Comparison of ENCODE assay signal across 31 mouse cellular contexts in the genomic region with DNA sequence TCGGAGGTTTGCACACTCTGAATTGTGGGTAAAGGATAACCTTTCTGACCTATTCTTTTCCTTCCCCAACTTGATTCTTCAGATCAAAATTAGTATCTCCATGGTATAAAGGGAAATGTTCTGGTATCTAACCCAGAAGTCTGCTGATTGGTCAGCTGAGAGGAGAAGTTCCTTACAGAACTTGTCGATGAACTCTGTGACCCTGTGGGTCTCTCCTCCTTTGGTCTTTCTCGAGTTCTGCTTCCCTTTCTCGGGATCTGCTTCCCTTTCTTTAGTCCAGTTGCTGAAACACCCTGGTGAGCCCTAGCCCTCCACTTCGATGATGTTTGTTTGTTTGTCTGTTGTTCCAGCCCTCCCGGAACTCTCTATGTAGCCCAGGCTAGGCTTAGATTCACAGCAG. TPM values are rescaled to one million over a fixed set of nuclear protein-coding genes. Genes with fewer than 3 reads are reported as not detected.
DNase-seq lines count a peak whose midpoint lies in the region; ATAC-seq and TF ChIP-seq lines count a peak whose summit lies in the region.
"Had no signal": no experiment of that assay in that cellular context is flagged by ENCODE, and none has a peak within 500 bp of the region (broad histone marks: within the 10 kb centered on the region; RNA-seq: fewer than 3 reads in every experiment).

No protein-coding gene starts in this region.

- no peaks in the 10 kb centered on the region for H3K36me3 ChIP-seq in intestine, embryonic 14.5 days (ENCODE audit: control insufficient read depth, insufficient read depth, low read length)
- no peaks in the 10 kb centered on the region for H3K36me3 ChIP-seq in intestine, embryonic 15.5 days
- H3K36me3 ChIP-seq in lung, postnatal 0 days (ENCODE audit: insufficient read depth, low read length), result no peaks in the 10 kb centered on the region
- H3K36me3 ChIP-seq: embryonic facial prominence, embryonic 13.5 days; forebrain, embryonic 12.5 days; heart, embryonic 13.5 days; midbrain, embryonic 12.5 days; neural tube, embryonic 12.5 days had no signal

- no peak overlapping the region for H3K4me3 ChIP-seq in intestine, embryonic 14.5 days (ENCODE audit: low read depth, low read length)
- H3K4me3 ChIP-seq in intestine, embryonic 15.5 days (replicated peaks), result no peak overlapping the region
- H3K4me3 ChIP-seq in lung, postnatal 0 days (ENCODE audit: low read depth, low read length), result no peak overlapping the region
- H3K4me3 ChIP-seq: embryonic facial prominence, embryonic 13.5 days; erythroblast, embryonic 14.5 days; forebrain, embryonic 12.5 days; heart, embryonic 13.5 days; left cerebral cortex, adult 2 months; midbrain, embryonic 12.5 days; neural tube, embryonic 12.5 days had no signal

- peak; percentile 10 for DNase-seq in intestine, embryonic 14.5 days (ENCODE audit: low spot score)
- peak; percentile 24 for DNase-seq in lung, postnatal 0 days (ENCODE audit: low spot score)
- DNase-seq in lung, postnatal 14 days, result no peak
- no peak for DNase-seq in gastrocnemius, postnatal 25 days
- DNase-seq: adrenal gland, postnatal 36 days; cerebellum, adult 11 months; cerebellum, postnatal 14 days; heart, postnatal 14 days; kidney, postnatal 4 days; right cerebral cortex, postnatal 14 days; spleen, adult 18-20 months; thymus, postnatal 25 days had no signal

- H3K4me2 ChIP-seq in intestine, embryonic 14.5 days (ENCODE audit: low read length), result no peak overlapping the region
- H3K4me2 ChIP-seq in intestine, embryonic 15.5 days (replicated peaks), result no peak overlapping the region
- no peak overlapping the region for H3K4me2 ChIP-seq in lung, postnatal 0 days (replicated peaks; ENCODE audit: low read depth, low read length)
- H3K4me2 ChIP-seq: embryonic facial prominence, embryonic 13.5 days; forebrain, embryonic 12.5 days; heart, embryonic 13.5 days; hindbrain, embryonic 14.5 days; midbrain, embryonic 12.5 days; neural tube, embryonic 12.5 days had no signal

- H3K27me3 ChIP-seq in intestine, embryonic 14.5 days (replicated peaks; ENCODE audit: control insufficient read depth, insufficient read depth, low read length), result no peaks in the 10 kb centered on the region
- H3K27me3 ChIP-seq in intestine, embryonic 15.5 days (replicated peaks), result no peaks in the 10 kb centered on the region
- no peaks in the 10 kb centered on the region for H3K27me3 ChIP-seq in lung, postnatal 0 days (replicated peaks; ENCODE audit: insufficient read depth, low read length)
- H3K27me3 ChIP-seq: embryonic facial prominence, embryonic 13.5 days; forebrain, embryonic 12.5 days; heart, embryonic 13.5 days; midbrain, embryonic 12.5 days; neural tube, embryonic 12.5 days had no signal

- 70% methylated on average over 6 of the region's 6 CpGs for WGBS in intestine, embryonic 14.5 days
- 68% methylated on average over 6 of the region's 6 CpGs for WGBS in intestine, embryonic 15.5 days
- WGBS in lung, postnatal 0 days, result 66% methylated on average over 6 of the region's 6 CpGs

- no peak for TF ChIP-seq CTCF in lung, postnatal 0 days (IDR thresholded peaks at IDR 0.05)

- H3K27ac ChIP-seq in intestine, embryonic 14.5 days (ENCODE audit: low read depth), result no peak overlapping the region
- H3K27ac ChIP-seq in intestine, embryonic 15.5 days, result no peak overlapping the region
- no peak overlapping the region for H3K27ac ChIP-seq in lung, postnatal 0 days (ENCODE audit: low read length)
- H3K27ac ChIP-seq: embryonic facial prominence, embryonic 13.5 days; forebrain, embryonic 12.5 days; heart, embryonic 13.5 days; hindbrain, embryonic 14.5 days; left cerebral cortex, adult 2 months; midbrain, embryonic 12.5 days; neural tube, embryonic 12.5 days had no signal

- no peak for TF ChIP-seq EP300 in lung, postnatal 0 days (IDR thresholded peaks at IDR 0.05)

- no peak overlapping the region for H3K9ac ChIP-seq in intestine, embryonic 14.5 days (ENCODE audit: low read length)
- H3K9ac ChIP-seq in intestine, embryonic 15.5 days, result no peak overlapping the region
- H3K9ac ChIP-seq in lung, postnatal 0 days (replicated peaks; ENCODE audit: low read depth), result no peak overlapping the region
- H3K9ac ChIP-seq: embryonic facial prominence, embryonic 13.5 days; forebrain, embryonic 12.5 days; heart, embryonic 13.5 days; hindbrain, embryonic 14.5 days; midbrain, embryonic 12.5 days; neural tube, embryonic 12.5 days had no signal

- no peaks in the 10 kb centered on the region for H3K9me3 ChIP-seq in intestine, embryonic 14.5 days (ENCODE audit: control insufficient read depth, low read length)
- H3K9me3 ChIP-seq in intestine, embryonic 15.5 days, result no peaks in the 10 kb centered on the region
- no peaks in the 10 kb centered on the region for H3K9me3 ChIP-seq in lung, postnatal 0 days (ENCODE audit: low read length)
- H3K9me3 ChIP-seq: embryonic facial prominence, embryonic 13.5 days; forebrain, embryonic 12.5 days; heart, embryonic 13.5 days; midbrain, embryonic 12.5 days; neural tube, embryonic 12.5 days had no signal

- ATAC-seq in intestine, embryonic 14.5 days (replicated peaks; ENCODE audit: low FRiP score, low TSS enrichment, low read depth), result no peak
- ATAC-seq in intestine, embryonic 15.5 days, result no peak
- ATAC-seq in lung, postnatal 0 days, result no peak
- ATAC-seq in granulocyte monocyte progenitor cell, adult 5-6 weeks (replicated peaks; ENCODE audit: poor library complexity, severe bottlenecking), result peak; percentile 79
- peak; percentile 86 for ATAC-seq in monocyte, adult 5-6 weeks (replicated peaks; ENCODE audit: insufficient number of reproducible peaks, low FRiP score, low TSS enrichment, poor library complexity, severe bottlenecking)
- ATAC-seq: inflammation-experienced regulatory T-cells, adult 6 months had no signal

- no peaks in the 10 kb centered on the region for H3K4me1 ChIP-seq in intestine, embryonic 14.5 days (replicated peaks; ENCODE audit: control insufficient read depth, insufficient read depth, low read length)
- H3K4me1 ChIP-seq in intestine, embryonic 15.5 days (replicated peaks), result no peaks in the 10 kb centered on the region
- no peaks in the 10 kb centered on the region for H3K4me1 ChIP-seq in lung, postnatal 0 days (ENCODE audit: insufficient read depth, low read depth, low read length)
- H3K4me1 ChIP-seq: embryonic facial prominence, embryonic 13.5 days; forebrain, embryonic 12.5 days; heart, embryonic 13.5 days; midbrain, embryonic 12.5 days; neural tube, embryonic 12.5 days had no signal

RNA-seq across cellular contexts. Expression of gene Art2b, which starts 22.4 kb away (rescaled TPM):
- polyA plus RNA-seq in intestine, embryonic 14.5 days (2014; fragmentation: Nextera tagmentation; extraction: Ambion mirVana), result 0.07 and 0.08 TPM in 2 replicates
- polyA plus RNA-seq in intestine, embryonic 15.5 days (2015; fragmentation: Nextera tagmentation; extraction: Ambion mirVana), result 0.47 and 0.55 TPM in 2 replicates
- polyA plus RNA-seq in lung, postnatal 0 days (2015; fragmentation: Nextera tagmentation; extraction: Ambion mirVana), result not detected in 2 replicates
- total RNA-seq in granulocyte monocyte progenitor cell, adult 5-6 weeks (2014; fragmentation: Nextera tagmentation), result not detected in 2 replicates
- not detected in 2 replicates for total RNA-seq in granulocyte monocyte progenitor cell, adult 5-6 weeks (2017)
- 1.6 to 4.2 TPM in 2 of 3 replicates, not detected in the other for total RNA-seq in monocyte, adult 5-6 weeks (2017)
- total RNA-seq in gastrocnemius, postnatal 25 days (2021), result not detected
- total RNA-seq: adrenal gland, postnatal 36 days; ES-E14; gastrocnemius, postnatal 4 days; heart, postnatal 14 days; layer of hippocampus, postnatal 10 days; left cerebral cortex, adult 2 months; left cerebral cortex, postnatal 36 days had no signal
- polyA plus RNA-seq: embryonic facial prominence, embryonic 13.5 days; erythroblast, embryonic 14.5 days; forebrain, embryonic 12.5 days; heart, embryonic 13.5 days; hindbrain, embryonic 14.5 days; kidney, embryonic 14.5 days; limb, embryonic 14.5 days; midbrain, embryonic 12.5 days; neural tube, embryonic 12.5 days; stomach, embryonic 14.5 days had no signal

RNA-seq across cellular contexts. Expression of gene Clpb, which starts 55.6 kb away (rescaled TPM):
- polyA plus RNA-seq in intestine, embryonic 14.5 days (2014; fragmentation: Nextera tagmentation; extraction: Ambion mirVana), result 50.8 and 51.1 TPM in 2 replicates
- polyA plus RNA-seq in intestine, embryonic 15.5 days (2015; fragmentation: Nextera tagmentation; extraction: Ambion mirVana), result 51.4 and 53.0 TPM in 2 replicates
- polyA plus RNA-seq in lung, postnatal 0 days (2015; fragmentation: Nextera tagmentation; extraction: Ambion mirVana), result 21.1 and 23.4 TPM in 2 replicates
- 19.3 and 19.6 TPM in 2 replicates for total RNA-seq in granulocyte monocyte progenitor cell, adult 5-6 weeks (2014; fragmentation: Nextera tagmentation)
- 40.6 and 60.0 TPM in 2 replicates for total RNA-seq in granulocyte monocyte progenitor cell, adult 5-6 weeks (2017)
- 3.9 to 14.6 TPM (median 12.1 TPM) in 3 replicates for total RNA-seq in monocyte, adult 5-6 weeks (2017)
- total RNA-seq in gastrocnemius, postnatal 25 days (2021), result 10 to 100 TPM; 49.2 to 50.8 TPM

Comparison
In these comparisons a context has a peak if more than half of its experiments do, and no peak if none do; other contexts are left out.
1. DNase-seq: peak in intestine, embryonic 14.5 days (single experiment) and lung, postnatal 0 days (single experiment); none in lung, postnatal 14 days (single experiment) and gastrocnemius, postnatal 25 days (single experiment).
2. ATAC-seq: peak in granulocyte monocyte progenitor cell, adult 5-6 weeks (single experiment) and monocyte, adult 5-6 weeks (single experiment); none in intestine, embryonic 14.5 days (single experiment), intestine, embryonic 15.5 days (single experiment) and lung, postnatal 0 days (single experiment).